ENCODE assay signal across 21 mouse cellular contexts in genomic region chr2:51610897-51611296, GRCm38 (mm10). TPM values are rescaled to one million over a fixed set of nuclear protein-coding genes. Genes with fewer than 3 reads are reported as not detected.
DNase-seq lines count a peak whose midpoint lies in the region; ATAC-seq lines count a peak whose summit lies in the region.
"Had no signal": no experiment of that assay in that cellular context is flagged by ENCODE, and none has a peak within 500 bp of the region (broad histone marks: within the 10 kb centered on the region; RNA-seq: fewer than 3 reads in every experiment).

No protein-coding gene starts in this region.

- H3K4me2 ChIP-seq in forebrain, embryonic 14.5 days (ENCODE audit: low read length), result peak overlapping the region; percentile 42
- H3K4me2 ChIP-seq in hindbrain, embryonic 16.5 days (ENCODE audit: low read length), result no peak overlapping the region; the same call in 1 of the 2 replicates
- H3K4me2 ChIP-seq in midbrain, embryonic 16.5 days (ENCODE audit: low read length), result peak overlapping the region; percentile 57

- peak; percentile 74; the same call in 1 of the 2 replicates for ATAC-seq in forebrain, embryonic 14.5 days
- peak; percentile 60; the same call in 1 of the 2 replicates for ATAC-seq in hindbrain, embryonic 16.5 days
- ATAC-seq in midbrain, embryonic 16.5 days, result peak; percentile 84

- peak; percentile 41 for DNase-seq in heart, adult 11 months
- no peak for DNase-seq in heart, adult 8-10 months (ENCODE audit: low spot score)
- DNase-seq in forebrain, embryonic 14.5 days (ENCODE audit: low spot score), result peak; percentile 64
- DNase-seq in layer of hippocampus, postnatal 36 days, result no peak
- DNase-seq in T-cell, adult 2 months (ENCODE audit: low spot score), result no peak
- no peak for DNase-seq in heart, adult 9 months (ENCODE audit: low spot score in 2 of 2)
- DNase-seq: adrenal gland, postnatal 14 days; cerebellum, adult 9-10 months; gastrocnemius, postnatal 14 days; heart, postnatal 36 days; kidney, adult 11 months; kidney, postnatal 14 days; thymus, postnatal 14 days had no signal

- H3K27me3 ChIP-seq in forebrain, embryonic 14.5 days (replicated peaks; ENCODE audit: control insufficient read depth, insufficient read depth, low read length), result no peaks in the 10 kb centered on the region
- H3K27me3 ChIP-seq in hindbrain, embryonic 16.5 days (replicated peaks; ENCODE audit: control insufficient read depth, insufficient read depth, low read length), result no peaks in the 10 kb centered on the region
- H3K27me3 ChIP-seq in midbrain, embryonic 16.5 days (ENCODE audit: control insufficient read depth, insufficient read depth, low read depth, low read length), result no peaks in the 10 kb centered on the region
- H3K27me3 ChIP-seq: heart, embryonic 13.5 days; limb, embryonic 13.5 days had no signal

- no peak overlapping the region for H3K4me3 ChIP-seq in forebrain, embryonic 14.5 days (ENCODE audit: low read depth, low read length)
- H3K4me3 ChIP-seq in hindbrain, embryonic 16.5 days (ENCODE audit: low read length), result no peak overlapping the region
- H3K4me3 ChIP-seq in midbrain, embryonic 16.5 days (ENCODE audit: low read depth, low read length), result no peak overlapping the region
- H3K4me3 ChIP-seq: heart, embryonic 13.5 days; limb, embryonic 13.5 days had no signal

- no peak overlapping the region for H3K9ac ChIP-seq in forebrain, embryonic 14.5 days (ENCODE audit: low read length)
- H3K9ac ChIP-seq in hindbrain, embryonic 16.5 days (ENCODE audit: low read depth, low read length), result 0 out of 2 replicates have a peak overlapping the region, but pooled peaks have one; percentile 4
- H3K9ac ChIP-seq in midbrain, embryonic 16.5 days (ENCODE audit: low read depth, low read length), result no peak overlapping the region
- H3K9ac ChIP-seq: heart, embryonic 13.5 days; limb, embryonic 13.5 days; liver, embryonic 14.5 days had no signal

- 0 out of 2 replicates have a peak overlapping the region, but pooled peaks have one; percentile 50 for H3K27ac ChIP-seq in forebrain, embryonic 14.5 days (ENCODE audit: low read depth, low read length)
- peak overlapping the region; percentile 25; the same call in 1 of the 2 replicates for H3K27ac ChIP-seq in hindbrain, embryonic 16.5 days (ENCODE audit: low read depth, low read length)
- peak overlapping the region; percentile 1 for H3K27ac ChIP-seq in midbrain, embryonic 16.5 days (ENCODE audit: low read length)
- H3K27ac ChIP-seq: heart, embryonic 13.5 days; limb, embryonic 13.5 days; liver, embryonic 14.5 days; stomach, postnatal 0 days had no signal

- 15% methylated on average over 2 of the region's 2 CpGs for WGBS in forebrain, embryonic 14.5 days
- WGBS in hindbrain, embryonic 16.5 days, result 15% methylated on average over 2 of the region's 2 CpGs
- 9% methylated on average over 2 of the region's 2 CpGs for WGBS in midbrain, embryonic 16.5 days

- no peaks in the 10 kb centered on the region for H3K9me3 ChIP-seq in forebrain, embryonic 14.5 days (replicated peaks; ENCODE audit: control insufficient read depth, low read length)
- H3K9me3 ChIP-seq in hindbrain, embryonic 16.5 days (ENCODE audit: control insufficient read depth, low read length), result no peaks in the 10 kb centered on the region
- H3K9me3 ChIP-seq in midbrain, embryonic 16.5 days (replicated peaks; ENCODE audit: control insufficient read depth, low read length, poor library complexity, severe bottlenecking), result no peaks in the 10 kb centered on the region
- H3K9me3 ChIP-seq: heart, embryonic 13.5 days; limb, embryonic 13.5 days had no signal

- H3K36me3 ChIP-seq in forebrain, embryonic 14.5 days (ENCODE audit: control insufficient read depth, insufficient read depth, low read length), result no peaks in the 10 kb centered on the region
- no peaks in the 10 kb centered on the region for H3K36me3 ChIP-seq in hindbrain, embryonic 16.5 days (ENCODE audit: control insufficient read depth, insufficient read depth, low read length)
- H3K36me3 ChIP-seq in midbrain, embryonic 16.5 days (ENCODE audit: control insufficient read depth, insufficient read depth, low read length), result no peaks in the 10 kb centered on the region
- H3K36me3 ChIP-seq: heart, embryonic 13.5 days; limb, embryonic 13.5 days had no signal

- peaks cover 12% of the 10 kb centered on the region for H3K4me1 ChIP-seq in forebrain, embryonic 14.5 days (ENCODE audit: control insufficient read depth, insufficient read depth, low read length)
- H3K4me1 ChIP-seq in hindbrain, embryonic 16.5 days (ENCODE audit: control insufficient read depth, insufficient read depth, low read depth, low read length), result peaks cover 9% of the 10 kb centered on the region
- peaks cover 16% of the 10 kb centered on the region for H3K4me1 ChIP-seq in midbrain, embryonic 16.5 days (ENCODE audit: control insufficient read depth, insufficient read depth, low read length)
- H3K4me1 ChIP-seq: heart, embryonic 13.5 days had no signal

RNA-seq across cellular contexts. Expression of gene Tas2r134, which starts 16.4 kb away (rescaled TPM):
- total RNA-seq in heart, adult 8-10 months (2022), result not detected
- polyA plus RNA-seq in forebrain, embryonic 14.5 days (2014; fragmentation: Nextera tagmentation; extraction: Ambion mirVana), result not detected in 2 replicates
- not detected in 2 replicates for polyA plus RNA-seq in hindbrain, embryonic 16.5 days (2015; fragmentation: Nextera tagmentation; extraction: Ambion mirVana)
- polyA plus RNA-seq in midbrain, embryonic 16.5 days (2015; fragmentation: Nextera tagmentation; extraction: Ambion mirVana), result not detected in 2 replicates
- not detected for total RNA-seq in layer of hippocampus, postnatal 36 days (2021)
- total RNA-seq: adrenal gland, postnatal 14 days; gastrocnemius, postnatal 14 days; heart, postnatal 36 days had no signal
- polyA plus RNA-seq: embryonic facial prominence, embryonic 14.5 days; heart, embryonic 13.5 days; limb, embryonic 13.5 days; liver, embryonic 14.5 days; lung, embryonic 16.5 days; stomach, postnatal 0 days had no signal

Comparison
In these comparisons a context has a peak if more than half of its experiments do, and no peak if none do; other contexts are left out.
1. DNase-seq: peak in heart, adult 11 months (single experiment) and forebrain, embryonic 14.5 days (single experiment); none in heart, adult 8-10 months (single experiment), layer of hippocampus, postnatal 36 days (0 of 2), T-cell, adult 2 months (single experiment) and heart, adult 9 months (0 of 2).
2. Peak in every context shown above with its lines, with median percentiles within 50 percentile points of each other: ATAC-seq and H3K27ac ChIP-seq.